Mouse (Mus musculus): ENCODE results near the gene Gabpb1. TPM values are rescaled to one million over a fixed set of nuclear protein-coding genes. Genes with fewer than 3 reads are reported as not detected.

Gabpb1 gene
- polyA plus RNA-seq (2012; rRNA removed) = 9.2 and 9.8 TPM in 2 replicates

DNA sequence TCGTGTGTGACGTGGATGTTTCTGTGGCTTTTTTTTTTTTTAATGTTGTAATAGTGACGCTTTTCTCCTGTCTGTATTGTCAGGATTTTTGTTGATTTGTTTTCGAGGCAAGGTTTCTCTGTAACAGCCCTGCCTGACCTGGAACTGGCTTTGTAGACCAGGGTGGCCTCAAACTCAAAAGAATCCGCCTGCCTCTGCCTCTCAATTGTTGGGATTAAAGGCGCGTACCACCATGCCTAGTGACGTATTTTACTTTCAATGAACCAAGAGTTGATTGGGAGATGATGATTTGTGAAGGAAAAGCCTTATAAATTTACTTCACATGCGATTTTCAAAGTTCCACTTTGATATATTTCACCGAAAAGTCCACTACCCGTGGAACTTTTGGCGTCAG is at the start of gene Gabpb1:
Gene Gabpb1, minus strand, starts transcription at position 216 of the 394 bp plus-strand sequence.
- no peak for DNase-seq (ENCODE audit: low read depth, low spot score)
- WGBS = 19% methylated on average over 12 of the region's 12 CpGs

DNA sequence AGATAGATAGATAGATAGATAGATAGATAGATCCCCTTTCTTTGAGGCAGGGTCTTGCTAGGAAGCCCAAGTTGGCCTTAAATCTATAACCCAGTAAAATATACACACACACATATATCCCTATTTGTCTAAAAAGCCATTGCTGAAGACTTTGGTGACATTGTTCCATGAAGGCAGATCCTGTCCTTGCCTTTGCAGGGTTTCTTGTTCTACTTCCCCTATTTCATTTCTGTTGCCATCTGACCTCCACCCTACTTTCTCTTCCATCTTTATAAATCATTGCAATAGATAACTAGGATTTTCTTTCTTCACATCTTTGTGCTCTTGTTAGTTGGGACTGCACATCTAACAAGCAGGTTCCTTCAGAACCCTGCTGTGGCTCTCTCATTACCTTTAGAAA is 36.8 kb upstream of the Gabpb1 start:
- DNase-seq (ENCODE audit: low read depth, low spot score) = no peak

DNA sequence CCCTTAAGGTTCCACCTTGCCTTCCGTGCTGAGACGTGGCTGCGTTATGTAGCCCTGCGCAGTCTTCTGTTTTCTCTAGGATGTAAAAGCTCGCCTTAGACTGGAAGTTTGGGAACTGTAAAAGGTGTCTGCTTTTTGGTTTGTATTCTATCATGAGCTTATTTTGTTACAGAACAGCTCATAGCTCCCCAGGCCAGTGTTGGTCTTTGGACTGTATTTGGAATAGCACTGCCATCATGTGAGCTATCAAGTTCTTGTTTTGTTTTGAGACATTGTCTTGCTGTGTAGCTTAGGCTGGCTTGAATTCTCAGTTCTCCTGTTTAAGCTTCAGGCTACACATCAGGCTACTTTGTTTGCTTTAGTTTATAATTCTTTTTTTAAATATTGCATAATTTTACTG is 36.4 kb upstream of the Gabpb1 start:
- no peak for DNase-seq (ENCODE audit: low read depth, low spot score)
- WGBS = 95% methylated on average over 5 of the region's 5 CpGs

DNA sequence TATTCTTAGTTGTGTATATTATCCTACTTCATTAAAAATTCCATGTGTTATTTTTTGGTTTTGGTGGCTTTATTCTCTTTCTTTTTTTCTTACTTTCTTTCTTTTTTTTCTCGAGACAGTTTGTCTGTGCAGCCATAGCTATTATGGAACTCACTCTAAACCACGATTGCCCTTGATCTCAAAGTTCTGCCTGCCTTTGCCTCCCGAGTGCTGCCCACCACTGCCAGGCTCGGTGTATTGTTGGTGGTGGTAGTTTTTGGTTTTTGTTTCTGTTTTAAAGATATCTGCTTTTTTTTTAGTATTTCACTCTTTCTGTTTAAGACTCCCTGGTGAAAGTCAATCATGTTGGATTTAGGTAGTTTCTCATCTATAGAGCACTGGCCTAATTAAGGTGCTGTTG is 32.2 kb upstream of the Gabpb1 start:
- no peak for DNase-seq (ENCODE audit: low read depth, low spot score)

DNA sequence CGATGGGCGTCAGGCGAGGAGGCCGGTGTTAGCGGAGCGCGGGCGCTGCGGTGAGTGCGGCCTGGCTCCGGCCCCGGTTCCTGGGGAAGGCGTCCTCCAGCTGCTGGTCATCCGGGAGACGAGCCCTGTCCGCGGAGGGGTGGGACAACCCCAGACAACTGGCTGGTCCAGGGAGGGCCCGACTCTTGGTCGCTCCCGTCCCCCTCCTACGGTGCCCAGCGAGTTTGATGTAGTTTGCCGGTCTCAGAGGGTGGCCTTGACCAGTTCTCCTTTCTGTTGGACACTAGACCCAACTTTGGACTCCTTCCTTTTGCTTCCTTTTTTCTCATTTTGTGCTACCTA is 31.3 kb upstream of the Gabpb1 start:
- 0% methylated on average over 23 of the region's 23 CpGs for WGBS

More for the DNA sequence above, 32.2 kb upstream of the Gabpb1 start:
- WGBS = 54% methylated on average over 4 of the region's 4 CpGs

DNA sequence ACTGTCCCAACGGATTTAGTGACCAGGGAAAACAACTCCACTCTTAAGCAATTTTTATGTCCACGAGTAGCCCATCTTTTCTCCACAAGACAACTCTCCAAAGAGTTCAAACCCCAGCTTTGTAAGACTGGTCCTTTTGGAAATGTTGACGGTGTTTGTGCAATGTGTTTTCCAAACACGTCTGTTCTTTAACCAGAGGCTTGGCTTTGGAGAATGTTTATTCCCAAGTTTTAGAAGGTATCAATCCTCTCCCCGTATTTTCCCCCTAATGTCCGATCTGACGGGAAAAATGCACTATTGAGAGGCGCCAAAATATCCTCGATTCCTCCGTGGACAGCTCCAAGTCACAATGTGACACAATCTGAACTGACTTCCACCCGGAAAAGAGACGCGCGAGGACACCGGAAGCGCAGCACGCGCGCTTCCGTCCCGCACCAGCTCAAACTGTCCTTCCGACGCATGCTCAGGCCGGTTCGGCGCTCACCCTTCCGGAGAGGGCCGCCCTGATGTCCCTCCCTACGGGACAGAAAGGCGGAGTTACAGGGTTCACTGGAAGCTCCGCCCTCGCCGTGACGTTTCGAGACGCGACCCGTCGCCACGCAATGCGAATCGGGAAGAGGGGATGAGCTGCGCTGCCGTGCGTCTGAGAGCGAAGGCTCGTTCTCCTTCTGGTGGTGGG is 30.8 kb upstream of the Gabpb1 start, which contains the start of gene Usp8:
Gene Usp8, plus strand, starts transcription at position 570 of the 679 bp plus-strand sequence.
- DNase-seq (ENCODE audit: low read depth, low spot score) = peak; percentile 94
- 2% methylated on average over 47 of the region's 47 CpGs for WGBS

More for the DNA sequence above, 31.3 kb upstream of the Gabpb1 start:
- peak; percentile 2 for DNase-seq (ENCODE audit: low read depth, low spot score)

DNA sequence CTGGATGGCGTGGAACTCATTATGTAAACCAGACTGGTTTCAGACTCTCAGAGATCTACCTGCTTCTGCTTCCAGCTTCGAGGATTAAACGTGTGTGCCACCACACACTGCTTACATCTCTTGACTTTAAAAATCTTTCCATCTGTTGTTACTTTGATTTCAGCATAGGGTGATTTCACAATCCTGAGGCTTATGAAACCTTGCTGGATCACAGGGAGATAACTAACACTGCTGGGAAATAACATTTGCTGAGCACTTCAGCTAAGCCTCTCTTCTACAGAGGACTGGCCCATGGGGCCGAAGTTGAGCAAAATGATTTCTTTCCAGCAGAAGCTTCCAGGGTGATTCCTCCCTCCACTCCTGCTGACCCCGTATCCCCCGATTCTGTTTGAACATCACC is 19.1 kb upstream of the Gabpb1 start:
- WGBS = 73% methylated on average over 6 of the region's 6 CpGs
- no peak for DNase-seq (ENCODE audit: low read depth, low spot score)

DNA sequence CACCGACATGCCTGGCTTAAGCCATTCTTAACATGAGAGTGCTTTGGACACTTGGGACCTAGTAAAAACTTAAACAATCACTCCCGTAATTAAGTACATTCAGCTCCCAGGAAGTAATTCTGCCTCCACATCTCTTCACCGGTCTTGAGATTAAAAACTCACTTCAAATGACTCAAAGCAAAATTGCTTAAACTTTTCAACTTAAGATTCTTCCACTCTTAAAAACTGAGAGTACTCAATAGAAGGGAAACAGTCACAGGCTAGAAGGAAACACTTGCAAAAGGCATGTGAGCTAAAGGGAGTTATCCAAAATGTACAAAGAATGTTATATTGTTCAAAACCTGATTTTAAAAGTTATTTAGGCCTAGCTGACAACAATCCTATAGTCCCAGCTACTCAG is 15.2 kb upstream of the Gabpb1 start:
- no peak for DNase-seq (ENCODE audit: low read depth, low spot score)
- WGBS = 61% methylated on average over 3 of the region's 3 CpGs

DNA sequence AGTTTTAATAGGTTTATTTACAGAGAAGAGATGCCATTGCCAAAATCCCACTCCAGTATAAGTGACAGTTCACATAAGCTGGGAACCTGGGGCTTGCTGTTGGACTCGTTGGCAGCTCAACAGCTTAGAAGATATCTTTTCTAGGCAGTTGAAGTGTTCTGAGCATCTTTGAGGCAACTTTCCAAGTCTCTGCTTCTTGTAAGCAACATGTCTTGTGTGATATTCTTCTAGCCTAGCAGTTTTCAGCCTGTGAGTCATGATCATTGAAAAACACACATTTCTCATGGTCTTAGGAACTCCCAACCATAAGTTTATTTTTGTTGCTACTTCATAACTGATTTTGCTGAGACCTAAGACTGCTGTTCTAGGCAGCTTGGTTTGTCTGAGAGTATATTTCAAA is 6.8 kb upstream of the Gabpb1 start:
- 68% methylated on average over 1 of the region's 1 CpGs for WGBS
- DNase-seq (ENCODE audit: low read depth, low spot score) = no peak

DNA sequence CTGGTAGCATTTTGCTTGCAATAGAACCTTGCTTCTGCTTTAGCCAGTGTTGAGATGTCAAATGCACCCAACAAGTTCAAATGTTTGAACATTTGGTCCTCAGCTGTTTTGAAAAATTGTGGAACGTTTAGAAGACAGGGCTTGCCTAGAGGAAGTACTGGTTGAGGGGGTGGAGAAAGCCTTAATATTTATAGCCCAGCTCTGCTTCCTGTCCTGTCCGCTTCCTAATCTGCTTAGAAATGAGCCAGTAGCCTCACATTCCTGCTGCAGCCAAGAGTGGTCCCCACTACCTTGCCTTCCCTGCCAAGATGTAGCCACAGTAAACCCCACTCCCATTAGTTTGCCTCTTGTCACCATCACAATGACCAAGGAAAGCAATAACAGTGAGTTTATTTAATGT is 6.2 kb upstream of the Gabpb1 start:
- DNase-seq (ENCODE audit: low read depth, low spot score) = no peak
- 53% methylated on average over 2 of the region's 2 CpGs for WGBS

DNA sequence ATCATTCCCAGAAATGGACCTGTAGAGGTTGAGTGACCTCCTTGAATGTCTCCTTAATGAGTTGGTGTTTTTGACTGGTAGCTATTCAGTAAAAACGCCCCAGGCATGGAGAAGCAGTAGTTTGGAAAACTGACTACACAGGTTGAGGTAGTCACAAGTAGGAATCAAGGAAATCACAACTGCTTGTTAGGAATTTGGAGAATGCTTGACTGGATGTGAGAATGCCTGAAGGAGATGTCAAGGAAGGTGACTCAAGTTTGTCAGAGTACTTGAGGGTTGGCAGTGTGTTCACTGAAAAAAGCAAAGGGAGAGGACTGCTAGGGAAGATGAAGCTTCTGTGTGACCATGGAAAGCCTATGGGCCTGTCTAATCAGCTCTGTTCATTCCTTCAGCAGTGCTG is 1.2 kb upstream of the Gabpb1 start:
- DNase-seq (ENCODE audit: low read depth, low spot score) = no peak
- 91% methylated on average over 1 of the region's 1 CpGs for WGBS

DNA sequence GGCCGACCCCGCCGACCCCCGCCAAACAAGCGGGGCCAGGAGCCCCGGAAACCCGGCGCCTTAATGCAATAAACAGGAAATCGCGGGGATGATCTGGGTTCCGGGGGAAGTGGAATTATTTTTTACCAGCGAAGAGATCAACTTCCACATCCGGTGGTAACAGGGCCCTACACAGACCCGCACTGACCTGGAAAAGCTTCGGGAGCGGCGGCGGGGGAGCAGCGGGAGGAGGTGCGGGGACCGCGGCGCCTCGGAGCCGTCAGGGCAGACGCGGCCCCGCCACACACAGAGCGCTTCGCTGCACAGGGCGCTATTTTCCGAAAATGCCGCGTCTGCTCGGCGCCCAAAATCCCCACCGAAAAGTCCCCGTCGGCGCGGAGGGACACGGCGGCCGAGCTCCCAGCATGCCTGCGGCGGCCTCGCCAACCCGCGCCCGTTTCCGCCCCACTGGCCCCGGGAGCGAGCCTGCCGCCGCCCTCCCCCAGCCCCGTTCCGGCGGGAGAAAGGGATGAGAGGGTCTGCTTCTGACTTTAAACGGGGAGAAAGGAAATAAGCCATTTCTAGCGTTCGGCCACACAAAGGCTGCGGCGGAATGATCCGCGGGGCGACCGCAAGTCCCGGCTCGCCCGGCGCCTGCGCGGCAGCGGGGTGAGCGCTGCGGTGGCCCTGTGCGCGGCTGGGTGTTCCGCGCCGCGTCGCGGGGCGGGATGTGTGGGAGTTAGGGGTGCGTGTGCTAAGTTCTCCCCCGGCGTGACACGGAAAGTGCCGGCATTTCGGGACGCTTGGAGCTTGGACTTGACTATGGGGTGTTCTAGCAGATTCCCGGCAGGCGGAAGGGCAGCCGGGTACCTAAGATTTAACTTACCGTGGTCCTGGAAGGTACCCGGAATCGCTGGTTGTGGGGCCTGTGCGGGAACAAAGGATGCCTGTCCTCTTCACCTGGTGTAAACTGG is 692 bp downstream of the Gabpb1 start:
- DNase-seq (ENCODE audit: low read depth, low spot score) = peak; percentile 62
- under 1% methylated on average over 99 of the region's 99 CpGs for WGBS

DNA sequence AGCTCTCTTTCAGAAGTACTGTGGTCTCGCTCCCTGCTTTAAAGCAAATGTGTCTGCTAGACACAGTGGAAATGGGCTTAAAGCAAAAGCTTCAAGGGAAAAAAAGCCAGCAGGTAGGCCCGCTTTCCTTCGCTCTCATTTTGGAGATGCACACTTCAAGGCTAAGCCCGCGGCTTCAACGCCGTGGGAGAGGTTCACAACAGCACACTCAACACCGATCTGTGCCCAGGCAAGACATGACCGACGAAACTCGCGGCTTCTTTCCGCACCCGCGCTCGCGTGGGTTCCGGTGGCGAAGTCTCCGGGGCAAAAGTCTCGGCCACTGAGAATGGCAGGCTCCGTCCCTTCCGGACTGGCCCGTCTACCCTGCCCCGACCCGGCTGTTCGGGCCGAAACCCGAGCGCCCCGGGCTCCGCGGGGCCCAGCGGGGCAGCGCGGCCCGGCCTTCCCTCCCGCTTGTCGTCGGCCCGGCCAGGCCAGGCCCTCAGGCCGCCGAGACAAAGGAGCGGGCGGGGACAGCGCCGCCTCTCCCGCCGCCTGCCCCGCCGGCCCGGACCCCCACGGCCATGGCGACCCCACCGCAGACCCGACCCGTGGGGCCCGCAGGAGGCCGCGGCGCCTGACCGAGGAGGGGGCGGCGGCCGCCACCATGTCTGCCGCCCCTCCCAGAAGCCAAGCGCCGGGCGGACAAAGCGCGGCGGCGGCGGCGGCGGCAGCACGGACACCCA is 1.5 kb downstream of the Gabpb1 start:
- no peak for DNase-seq (ENCODE audit: low read depth, low spot score)
- under 1% methylated on average over 77 of the region's 77 CpGs for WGBS

DNA sequence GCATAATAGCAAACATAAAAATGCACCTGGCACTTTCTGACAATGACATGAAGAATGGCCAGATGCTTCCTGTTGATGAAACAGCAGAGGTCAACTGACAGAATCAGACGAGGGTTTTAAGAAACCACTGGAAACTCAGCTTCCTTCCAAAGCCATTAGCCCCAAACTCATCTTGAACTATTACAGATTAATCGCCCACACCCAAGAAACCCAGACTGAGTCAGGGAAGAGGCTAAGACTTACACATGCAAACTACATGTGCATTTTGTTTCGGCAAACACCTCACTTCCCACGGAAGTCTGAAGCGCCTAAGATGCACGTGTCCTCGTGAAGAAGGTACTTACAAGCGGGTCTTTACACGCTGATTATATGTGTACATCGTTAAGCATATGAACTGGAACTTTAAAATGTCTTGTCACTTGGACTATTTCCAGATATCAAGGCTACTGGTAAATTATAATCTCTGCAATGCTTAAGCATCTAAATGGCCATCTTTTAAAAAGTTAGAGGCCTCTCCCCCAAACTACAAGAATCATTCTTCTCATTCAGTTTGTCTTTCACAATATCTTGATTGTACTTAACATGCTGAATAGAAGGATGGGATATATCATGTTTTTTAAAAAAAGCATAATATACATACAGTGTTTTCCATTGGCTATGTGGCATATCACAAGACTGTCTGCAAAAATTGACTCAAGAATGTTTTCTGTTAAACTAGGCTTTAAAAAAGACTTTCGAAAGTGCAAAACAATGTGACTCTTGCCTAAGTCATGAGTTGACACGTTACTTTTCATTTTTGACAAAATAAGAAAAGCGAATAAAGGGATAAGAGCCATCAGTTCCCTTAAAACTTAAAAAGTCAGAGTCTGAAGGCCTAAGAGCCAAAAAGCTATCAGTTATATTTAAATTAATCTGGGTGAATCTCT is 2.6 kb downstream of the Gabpb1 start:
- WGBS = 24% methylated on average over 13 of the region's 13 CpGs
- no peak for DNase-seq (ENCODE audit: low read depth, low spot score)

DNA sequence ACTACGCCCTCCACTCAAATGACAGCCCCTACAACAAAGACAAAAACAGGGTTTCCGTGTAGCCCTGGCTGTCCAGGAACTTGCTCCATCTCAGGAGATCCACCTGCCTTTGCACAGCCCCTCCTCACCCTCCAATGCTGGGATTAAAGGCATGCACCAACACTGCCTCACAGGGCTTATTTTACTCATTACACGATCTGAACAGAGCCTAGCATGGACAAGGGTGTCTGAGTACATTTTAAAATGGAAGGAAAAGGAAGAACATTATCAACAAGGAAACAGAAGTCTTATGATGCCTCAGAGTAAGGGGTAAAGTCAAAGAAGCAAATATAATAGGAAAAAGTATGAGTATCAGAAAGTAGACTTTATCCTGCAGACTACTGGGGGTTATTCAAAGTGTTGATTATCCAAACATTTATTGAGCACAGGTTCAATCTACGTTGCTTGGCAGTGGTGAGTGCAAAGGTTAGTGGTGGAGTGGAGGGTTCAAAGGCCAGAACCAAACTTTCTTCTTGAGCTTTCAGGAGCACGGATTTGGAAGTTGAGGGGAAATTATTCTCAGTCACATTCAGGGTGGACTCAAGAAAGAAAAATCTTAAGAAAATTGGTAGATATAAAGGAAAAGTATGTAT is 7.4 kb downstream of the Gabpb1 start:
- WGBS = 57% methylated on average over 5 of the region's 5 CpGs
- peak; percentile 42 for DNase-seq (ENCODE audit: low read depth, low spot score)

DNA sequence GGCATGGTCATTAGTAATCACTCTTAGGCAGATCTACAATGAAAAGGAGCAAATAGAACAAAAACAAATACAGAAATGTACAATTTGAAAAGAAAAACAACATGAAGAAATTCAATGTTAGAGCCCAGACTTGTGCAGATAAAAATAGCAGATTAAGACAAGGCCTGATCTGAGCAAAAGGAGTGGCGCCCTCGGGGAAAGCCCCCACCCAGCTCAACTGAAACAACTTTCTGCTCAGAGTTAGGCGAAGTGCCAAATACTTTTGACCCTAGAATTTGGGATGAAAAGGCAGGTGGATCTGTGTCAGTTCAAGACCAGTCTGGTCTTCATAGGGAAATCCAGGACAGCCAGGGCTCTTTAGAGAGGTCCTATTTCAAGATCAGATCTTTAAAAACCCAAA is 10.2 kb downstream of the Gabpb1 start:
- DNase-seq (ENCODE audit: low read depth, low spot score) = no peak
- WGBS = 78% methylated on average over 3 of the region's 3 CpGs

DNA sequence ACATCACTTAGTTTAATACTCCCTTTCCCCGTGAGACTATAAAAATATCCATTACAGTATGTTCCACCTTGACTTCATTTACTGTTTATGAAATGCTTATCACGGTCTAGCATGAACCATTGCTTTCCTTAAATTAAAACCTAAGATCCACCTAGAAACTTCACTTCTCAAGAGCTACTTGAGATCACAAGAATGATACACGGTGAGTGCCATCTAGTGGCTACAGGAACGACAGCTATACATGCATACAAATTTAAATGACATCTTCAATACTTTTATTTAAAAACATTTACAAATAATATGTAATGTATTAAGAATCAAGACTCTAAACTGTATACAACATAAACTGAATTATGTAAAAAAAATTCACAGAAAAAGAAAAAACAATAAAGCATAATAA is 12.7 kb downstream of the Gabpb1 start:
- WGBS = 36% methylated on average over 4 of the region's 4 CpGs
- no peak for DNase-seq (ENCODE audit: low read depth, low spot score)

DNA sequence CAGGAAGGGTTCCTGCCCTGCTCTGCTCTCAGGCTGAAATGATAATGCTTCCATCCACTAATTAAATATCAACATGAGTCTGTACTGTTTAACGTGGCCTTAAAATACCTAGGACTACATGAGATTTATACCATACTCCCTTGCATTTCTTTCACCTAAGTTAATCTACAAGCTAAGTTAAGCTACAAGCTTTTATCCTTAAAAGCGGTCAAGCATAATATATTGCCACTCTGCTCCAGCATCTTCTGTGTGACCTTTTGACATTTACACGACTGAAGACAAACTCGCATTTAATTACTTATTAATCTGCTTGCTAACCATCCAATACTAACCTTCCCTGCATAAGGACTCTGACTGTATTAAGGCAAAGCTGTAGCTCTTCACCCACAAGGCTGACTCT is 23.2 kb downstream of the Gabpb1 start:
- 71% methylated on average over 4 of the region's 4 CpGs for WGBS

DNA sequence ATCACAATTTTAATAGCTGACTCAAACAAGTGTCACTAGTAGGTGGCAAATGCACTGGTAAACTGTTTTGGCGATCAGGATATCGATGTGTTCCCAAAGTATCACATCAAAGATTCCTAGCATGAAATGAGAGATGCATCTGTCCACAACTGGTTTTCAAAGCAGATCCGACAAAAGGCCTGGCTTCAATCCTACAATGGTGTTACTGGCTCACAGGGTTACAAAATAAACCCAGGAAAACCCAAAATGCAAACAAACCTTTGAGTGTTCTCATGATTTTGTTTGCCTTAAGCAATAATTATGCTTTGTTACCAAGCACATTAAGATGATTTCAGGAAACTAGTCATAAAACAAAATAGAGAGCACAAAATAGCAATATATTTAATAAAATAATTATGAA is 28.4 kb downstream of the Gabpb1 start:
- 40% methylated on average over 3 of the region's 3 CpGs for WGBS
- DNase-seq (ENCODE audit: low read depth, low spot score) = no peak

More for the DNA sequence above, 23.2 kb downstream of the Gabpb1 start:
- no peak for DNase-seq (ENCODE audit: low read depth, low spot score)
